Mouse (Mus musculus): ENCODE measurements around the gene Prkg1. TPM values are rescaled to one million over a fixed set of nuclear protein-coding genes. Genes with fewer than 3 reads are reported as not detected.
A peak's percentile ranks its signal among the peaks of the same experiment; 100 is the strongest.
"Not testable (repeated sequence)": the region's sequence is repeated elsewhere in the genome, so short reads cannot be mapped to it uniquely, and the experiment has no call there.

Prkg1 gene
- total RNA-seq, 2 experiments from 2014 or later: 0.75 to 1.1 TPM

DNA sequence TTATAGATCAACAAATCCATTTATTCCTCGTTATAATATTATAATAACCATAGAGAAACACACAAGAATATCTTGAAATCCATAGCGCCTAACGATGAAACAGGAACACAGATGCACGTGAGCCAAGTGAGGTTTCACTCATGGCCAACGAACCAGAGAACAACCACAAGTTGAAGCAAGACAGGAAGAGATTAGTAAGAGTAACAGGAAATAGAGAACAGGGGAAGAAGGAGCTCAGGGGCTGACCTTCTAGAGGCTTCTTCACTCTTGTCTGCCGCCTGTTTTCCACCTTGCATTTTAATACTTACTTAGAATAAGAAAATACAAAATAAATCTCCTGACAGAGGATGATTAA is 427.0 kb downstream of the Prkg1 start:
- ATAC-seq (replicated peaks; ENCODE audit: poor library complexity): peak; percentile 91

DNA sequence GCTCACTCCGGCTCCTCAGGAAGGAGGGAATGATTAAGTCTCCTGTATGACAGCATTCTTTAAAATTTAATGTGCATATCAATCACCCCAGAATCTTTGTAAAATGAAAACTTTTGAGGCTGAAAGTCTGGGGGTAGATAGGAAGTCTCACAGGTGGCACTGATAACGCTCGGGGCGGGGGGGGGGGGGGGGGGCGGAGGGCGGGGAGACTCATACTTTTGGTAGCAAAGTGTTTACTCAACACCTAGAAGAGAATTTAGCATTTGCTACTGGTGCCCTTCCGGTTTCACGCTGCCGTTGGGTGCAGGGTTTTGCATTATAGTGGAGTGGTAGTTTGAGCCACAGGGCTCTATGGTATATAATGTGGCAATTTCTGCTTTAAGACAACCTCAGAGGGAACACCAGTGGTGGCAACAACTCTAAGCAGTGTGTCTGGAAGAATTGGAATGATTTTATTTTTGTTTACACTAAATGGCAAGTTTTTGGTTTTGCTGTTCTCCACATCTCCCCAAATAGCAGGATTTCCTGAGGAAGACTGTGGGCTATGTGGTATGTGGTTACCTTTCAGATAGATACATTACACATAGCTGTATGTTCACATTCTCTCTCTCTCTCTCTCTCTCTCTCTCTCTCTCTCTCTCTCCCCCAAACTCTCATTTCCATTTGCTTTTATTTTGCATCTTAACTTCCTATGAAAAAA is 427.5 kb downstream of the Prkg1 start:
- peak; percentile 63 for ATAC-seq (replicated peaks; ENCODE audit: poor library complexity)

- ATAC-seq (replicated peaks; ENCODE audit: poor library complexity): no peak
These were observed 428.5 kb downstream of the Prkg1 start for GRCm38 (mm10) chr19:31336381-31336780.

DNA sequence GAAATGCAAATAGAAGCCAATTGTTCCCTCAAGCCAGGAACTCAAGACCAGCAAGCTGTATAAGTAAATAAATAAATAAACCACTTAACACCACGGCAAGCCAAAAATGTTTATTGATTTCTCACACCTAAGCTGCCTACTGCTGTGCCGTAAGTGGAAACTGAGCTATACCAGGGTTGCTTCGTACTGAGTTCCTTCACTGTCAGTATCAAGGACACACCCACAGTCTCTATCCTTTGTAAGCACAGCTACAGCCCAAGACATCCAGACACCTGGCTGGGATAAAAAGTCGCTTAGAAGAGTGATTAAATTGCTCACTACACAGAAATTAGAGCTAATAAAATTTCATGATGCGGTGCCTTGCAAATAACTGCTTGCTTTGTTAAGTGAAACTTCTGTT is 434.9 kb downstream of the Prkg1 start:
- ATAC-seq (replicated peaks; ENCODE audit: poor library complexity): no peak

GRCm38 (mm10) chr19:31304760-31305159 is 460.1 kb downstream of the Prkg1 start:
- ATAC-seq (replicated peaks; ENCODE audit: poor library complexity): no peak

- ATAC-seq (replicated peaks; ENCODE audit: poor library complexity): no peak
These were observed 473.6 kb downstream of the Prkg1 start for GRCm38 (mm10) chr19:31291231-31291630.

GRCm38 (mm10) chr19:31284581-31284980 is 480.3 kb downstream of the Prkg1 start:
- no peak for ATAC-seq (replicated peaks; ENCODE audit: poor library complexity)

- ATAC-seq (replicated peaks; ENCODE audit: poor library complexity): no peak
These were observed 480.7 kb downstream of the Prkg1 start for GRCm38 (mm10) chr19:31284126-31284525.

- no peak for ATAC-seq (replicated peaks; ENCODE audit: poor library complexity)
These were observed 481.2 kb downstream of the Prkg1 start for GRCm38 (mm10) chr19:31283617-31284016.

DNA sequence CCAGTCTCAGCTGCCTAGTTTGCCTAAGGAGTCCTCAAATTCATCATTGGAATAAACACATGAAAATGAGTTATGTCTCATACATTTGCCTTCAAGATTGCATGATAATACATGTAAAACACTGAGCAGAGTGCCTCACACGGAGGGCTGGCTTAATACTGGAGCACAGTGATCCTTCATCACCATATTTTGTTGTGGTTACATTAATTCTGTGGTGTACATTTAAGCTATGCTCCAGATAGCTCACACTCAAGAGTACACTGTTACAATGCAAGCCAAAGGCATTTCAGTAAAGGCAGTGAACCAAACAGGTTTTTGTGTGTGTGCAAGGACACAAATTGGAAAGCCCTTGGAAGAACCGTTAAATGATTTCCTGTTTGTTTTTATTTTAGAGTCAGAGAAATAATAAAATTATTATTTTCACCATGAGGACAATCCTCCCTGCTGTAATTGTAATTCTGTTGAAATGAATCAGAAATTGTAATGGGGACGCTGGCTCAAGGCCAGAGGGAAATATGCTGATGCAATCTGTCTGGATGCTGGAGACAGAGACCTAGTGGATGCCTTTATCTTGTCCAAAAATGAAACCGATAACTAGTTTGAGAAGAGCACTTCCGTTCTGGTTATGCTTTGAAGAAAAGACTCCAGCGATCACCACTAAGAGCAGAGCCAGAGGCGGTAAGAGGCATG is 484.9 kb downstream of the Prkg1 start:
- ATAC-seq (replicated peaks; ENCODE audit: poor library complexity): no peak

DNA sequence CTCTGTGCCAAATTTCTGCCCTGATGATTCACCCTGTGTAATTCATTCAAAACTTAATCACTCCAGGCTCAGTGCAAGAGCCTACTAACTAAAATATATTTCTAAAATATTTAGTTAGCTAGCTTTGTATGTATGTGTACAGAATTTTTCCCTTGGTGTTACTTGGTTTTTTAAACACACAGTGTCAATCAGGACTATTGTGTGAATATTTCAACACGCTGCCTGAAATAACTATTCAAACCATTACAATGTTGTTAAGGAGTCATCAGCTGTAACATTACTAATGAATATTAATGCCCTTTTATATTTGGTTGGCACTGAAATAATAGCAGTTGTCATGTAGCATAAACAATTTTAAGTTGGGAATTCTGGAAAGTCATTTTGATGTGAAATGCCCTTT is 502.4 kb downstream of the Prkg1 start:
- no peak for ATAC-seq (replicated peaks; ENCODE audit: poor library complexity)

GRCm38 (mm10) chr19:31260494-31260893 is 504.3 kb downstream of the Prkg1 start:
- ATAC-seq (replicated peaks; ENCODE audit: poor library complexity): no peak

DNA sequence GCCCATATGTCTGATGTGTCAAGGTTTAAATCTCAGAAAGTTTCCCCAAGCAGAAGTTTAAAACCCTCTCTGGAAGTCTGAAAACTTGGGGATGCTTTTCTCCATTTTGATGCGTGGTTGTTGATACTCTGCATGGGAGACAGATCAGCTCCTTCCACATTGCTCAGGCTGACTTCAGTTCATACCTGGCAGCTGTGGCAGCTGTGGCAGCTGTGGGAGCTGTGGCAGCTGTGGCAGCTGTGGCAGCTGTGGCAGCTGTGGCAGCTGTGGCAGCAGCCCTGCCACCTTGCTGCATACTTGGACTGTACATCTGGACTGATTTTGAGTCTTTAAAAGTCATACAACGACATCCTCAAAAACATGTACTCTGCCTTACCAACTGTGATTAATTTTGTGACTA is 509.1 kb downstream of the Prkg1 start:
- ATAC-seq (replicated peaks; ENCODE audit: poor library complexity): no peak

GRCm38 (mm10) chr19:31232410-31232809 is 532.4 kb downstream of the Prkg1 start:
- ATAC-seq (replicated peaks; ENCODE audit: poor library complexity): no peak

GRCm38 (mm10) chr19:31228385-31228784 is 536.4 kb downstream of the Prkg1 start:
- ATAC-seq (replicated peaks; ENCODE audit: poor library complexity): peak; percentile 83

- peak; percentile 44; the same call in 1 of the 2 replicates for ATAC-seq (replicated peaks; ENCODE audit: poor library complexity)
These were observed 541.4 kb downstream of the Prkg1 start for GRCm38 (mm10) chr19:31223457-31223856.

- not testable (repeated sequence) for ATAC-seq (replicated peaks; ENCODE audit: poor library complexity)
These were observed 545.6 kb downstream of the Prkg1 start for GRCm38 (mm10) chr19:31219261-31219660.

GRCm38 (mm10) chr19:31210850-31211249 is 554.0 kb downstream of the Prkg1 start:
- ATAC-seq (replicated peaks; ENCODE audit: poor library complexity): peak; percentile 98

- peak; percentile 42; the same call in 1 of the 2 replicates for ATAC-seq (replicated peaks; ENCODE audit: poor library complexity)
These were observed 554.4 kb downstream of the Prkg1 start for GRCm38 (mm10) chr19:31210449-31210848.

DNA sequence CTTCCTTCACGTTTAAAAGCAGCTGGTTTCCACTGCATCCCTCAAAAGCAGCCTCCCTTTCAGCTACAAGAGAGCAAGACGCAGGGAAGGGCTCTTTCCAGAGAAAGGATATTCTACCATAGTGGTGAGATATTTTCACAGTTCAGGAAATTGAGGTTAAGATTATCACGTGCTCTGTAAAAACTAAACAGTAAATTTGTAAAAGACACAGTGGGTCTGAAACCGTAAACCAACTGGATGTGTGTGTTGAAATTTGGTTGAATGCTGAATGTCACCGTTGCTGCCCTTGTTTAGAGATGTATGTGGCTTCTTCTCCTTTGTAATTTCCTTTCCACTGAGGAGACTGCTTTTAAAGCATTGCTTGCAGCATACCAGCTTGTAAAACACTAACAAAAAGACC is 565.2 kb downstream of the Prkg1 start:
- peak; percentile 73 for ATAC-seq (replicated peaks; ENCODE audit: poor library complexity)

DNA sequence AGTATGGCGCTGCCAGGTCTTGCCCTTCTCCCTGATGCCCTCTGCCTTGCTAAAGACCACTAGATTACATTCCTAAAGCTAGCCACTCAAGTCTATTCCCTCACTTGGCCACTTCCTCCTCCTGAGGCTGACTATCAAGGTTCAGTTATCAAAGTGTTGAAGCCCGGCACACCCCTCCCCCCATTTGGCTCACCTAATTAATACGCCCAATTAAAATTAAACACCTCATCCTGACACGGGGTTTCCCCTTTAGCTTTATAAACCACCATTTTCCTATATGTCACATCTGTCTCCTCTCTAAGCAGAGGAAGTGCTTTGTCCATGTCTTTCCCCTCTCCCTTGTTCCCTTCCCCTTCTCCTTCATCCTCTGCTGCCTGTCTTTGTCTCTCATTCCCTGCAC is 566.4 kb downstream of the Prkg1 start:
- ATAC-seq (replicated peaks; ENCODE audit: poor library complexity): peak; percentile 50

DNA sequence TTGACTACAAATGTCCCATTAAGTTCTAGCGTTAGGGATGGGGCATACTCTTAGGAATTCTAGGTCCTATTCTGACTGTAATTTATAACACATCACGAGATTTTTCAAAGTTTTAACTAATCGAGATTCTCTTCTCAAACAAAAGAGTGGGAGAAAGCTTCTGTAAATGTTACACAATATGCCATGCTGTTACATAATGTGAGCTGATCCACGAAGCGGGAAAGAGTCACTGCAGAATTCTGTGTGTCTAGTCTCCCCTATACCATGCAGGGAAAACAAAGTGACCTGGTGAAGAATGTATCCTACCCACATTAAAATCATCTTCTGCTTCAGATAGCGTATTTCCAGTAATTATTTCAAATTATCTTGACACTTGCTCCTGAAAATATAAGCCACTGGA is 567.8 kb downstream of the Prkg1 start:
- no peak for ATAC-seq (replicated peaks; ENCODE audit: poor library complexity)

All from megakaryocyte progenitor cell, adult 5-6 weeks (primary cell).